Mouse (Mus musculus) natural killer cell, adult 2 months (primary cell): ENCODE data around the gene Olfr68.
"Not testable (repeated sequence)": the region's sequence is repeated elsewhere in the genome, so short reads cannot be mapped to it uniquely, and the experiment has no call there.

Source experiments
- DNase-seq, 2 experiments: peaks; one replicate each; pipeline ENCODE4 v3.0.0; 2022; ENCODE audit warnings: low spot score in 2 of 2

Gene Olfr68

DNA sequence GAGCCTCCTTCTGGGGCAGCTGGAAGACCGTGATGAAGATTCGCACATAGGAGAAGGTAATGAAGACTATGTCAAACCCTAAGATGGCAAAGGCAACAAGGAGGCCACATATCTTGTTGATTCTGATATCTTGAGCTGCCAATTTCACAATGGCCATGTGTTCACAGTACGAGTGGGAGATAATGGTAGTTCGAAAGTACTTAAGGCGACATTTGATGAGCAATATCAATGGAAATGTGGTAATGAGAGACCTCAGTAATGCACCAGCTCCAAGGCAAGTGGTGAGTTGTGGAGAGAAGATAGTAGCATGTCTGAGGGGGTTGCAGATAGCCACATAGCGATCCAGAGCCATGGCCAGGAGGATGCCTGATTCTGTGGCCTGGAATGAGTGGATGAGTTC lies 11.8 kb downstream of the Olfr68 start:
- not testable (repeated sequence) for DNase-seq

DNA sequence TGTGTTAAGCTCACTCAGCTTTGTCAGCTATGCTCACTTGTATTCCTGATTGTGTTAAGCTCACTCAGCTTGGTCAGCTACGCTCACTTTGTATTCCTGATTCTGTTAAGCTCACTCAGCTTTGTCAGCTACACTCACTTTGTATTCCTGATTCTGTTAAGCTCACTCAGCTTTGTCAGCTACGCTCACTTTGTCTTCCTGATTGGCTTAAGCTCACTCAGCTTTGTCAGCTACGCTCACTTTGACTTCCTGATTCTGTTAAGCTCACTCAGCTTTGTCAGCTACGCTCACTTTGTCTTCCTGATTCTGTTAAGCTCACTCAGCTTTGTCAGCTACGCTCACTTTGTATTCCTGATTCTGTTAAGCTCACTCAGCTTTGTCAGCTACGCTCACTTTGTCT lies 17.3 kb downstream of the Olfr68 start:
- DNase-seq: not testable (repeated sequence)

DNA sequence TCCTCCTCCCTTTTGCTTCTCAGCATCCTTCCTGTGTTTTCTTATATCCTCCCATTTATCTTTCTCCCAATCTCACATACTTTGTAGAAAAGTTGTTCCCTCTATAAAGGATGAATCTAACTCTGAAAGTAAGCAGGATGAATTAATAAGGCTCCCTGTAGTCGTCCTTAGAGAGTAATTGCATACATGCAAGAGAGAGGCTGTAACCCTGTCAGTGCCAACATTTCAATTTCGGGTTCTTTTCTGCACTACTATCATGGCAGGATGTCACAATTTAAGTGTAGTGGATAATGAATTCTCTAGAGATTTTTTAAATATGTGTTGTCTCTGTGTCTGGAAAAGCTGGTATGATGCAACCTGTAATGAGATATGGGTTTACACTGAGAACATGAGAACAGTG lies 22.3 kb downstream of the Olfr68 start, which contains the start of gene Olfr630:
TSS of gene Olfr630 (minus strand) at position 101 of the 400 bp plus-strand sequence.
- DNase-seq: no peak

- DNase-seq: no peak
Observed at GRCm38 (mm10) chr7:103744843-103745242, 34.7 kb downstream of the Olfr68 start, which contains the start of gene Olfr629. Gene Olfr629, minus strand, starts transcription at chr7:103744943.

DNA sequence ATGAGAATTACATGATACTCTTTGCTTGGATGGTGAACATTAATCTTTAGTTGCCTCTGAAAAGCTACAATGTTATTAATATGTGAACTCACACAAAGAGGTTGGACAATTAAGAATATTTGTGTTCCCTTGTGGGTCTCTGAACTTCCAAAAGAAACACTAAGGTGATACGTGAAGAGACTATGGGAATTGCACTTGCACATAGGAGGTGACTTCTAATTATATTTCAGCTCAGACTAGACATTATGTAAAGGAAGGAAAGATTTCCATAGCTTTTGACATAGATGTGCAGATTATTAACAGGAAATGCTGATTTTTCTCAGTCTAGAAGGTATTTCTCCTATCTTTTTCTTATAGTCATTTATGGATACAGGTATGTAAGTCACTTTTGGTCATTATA lies 49.4 kb downstream of the Olfr68 start, which contains the start of gene Olfr628:
TSS of gene Olfr628 (plus strand) at position 301 of the 400 bp plus-strand sequence.
- DNase-seq: no peak
